Mouse (Mus musculus) urinary bladder, postnatal 25 days (tissue): ENCODE results near the gene Tacc3.

ENCODE experiments used
- DNase-seq: peaks from one replicate; pipeline ENCODE4 v3.0.0; 2022; ENCODE audit warnings: low spot score

The Tacc3 gene

DNA sequence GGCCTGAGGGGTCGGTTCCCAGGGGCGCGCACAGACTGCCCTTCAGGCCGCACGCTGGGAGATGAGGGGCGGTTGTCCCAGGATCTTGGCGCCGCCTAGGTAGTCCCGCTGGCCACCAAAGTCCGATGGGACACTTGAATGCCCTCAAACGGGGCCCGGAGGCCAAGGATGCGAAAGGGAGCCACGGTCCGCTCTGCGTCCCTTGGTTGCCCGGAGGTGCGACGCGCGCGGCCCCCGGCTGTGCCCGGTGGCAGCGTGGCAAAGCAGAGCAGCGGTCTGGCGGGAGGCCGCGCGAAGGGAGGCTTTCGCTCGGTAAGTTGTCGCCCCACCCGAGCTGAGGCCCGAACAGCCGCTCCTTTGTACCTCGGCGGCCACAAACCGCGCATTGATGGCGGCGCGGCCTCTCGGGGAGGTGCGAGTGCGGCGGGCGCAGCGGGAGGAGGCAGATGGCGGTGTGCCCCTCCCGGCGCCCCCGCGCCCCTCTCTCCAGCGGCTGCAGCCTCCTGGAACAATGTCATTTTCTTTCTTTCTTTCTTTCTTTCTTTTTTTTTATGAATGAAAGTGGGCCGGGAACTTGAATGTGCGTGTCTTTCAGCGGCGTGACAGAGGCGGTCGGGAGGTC lies 65.2 kb downstream of the Tacc3 start:
- DNase-seq: no peak

DNA sequence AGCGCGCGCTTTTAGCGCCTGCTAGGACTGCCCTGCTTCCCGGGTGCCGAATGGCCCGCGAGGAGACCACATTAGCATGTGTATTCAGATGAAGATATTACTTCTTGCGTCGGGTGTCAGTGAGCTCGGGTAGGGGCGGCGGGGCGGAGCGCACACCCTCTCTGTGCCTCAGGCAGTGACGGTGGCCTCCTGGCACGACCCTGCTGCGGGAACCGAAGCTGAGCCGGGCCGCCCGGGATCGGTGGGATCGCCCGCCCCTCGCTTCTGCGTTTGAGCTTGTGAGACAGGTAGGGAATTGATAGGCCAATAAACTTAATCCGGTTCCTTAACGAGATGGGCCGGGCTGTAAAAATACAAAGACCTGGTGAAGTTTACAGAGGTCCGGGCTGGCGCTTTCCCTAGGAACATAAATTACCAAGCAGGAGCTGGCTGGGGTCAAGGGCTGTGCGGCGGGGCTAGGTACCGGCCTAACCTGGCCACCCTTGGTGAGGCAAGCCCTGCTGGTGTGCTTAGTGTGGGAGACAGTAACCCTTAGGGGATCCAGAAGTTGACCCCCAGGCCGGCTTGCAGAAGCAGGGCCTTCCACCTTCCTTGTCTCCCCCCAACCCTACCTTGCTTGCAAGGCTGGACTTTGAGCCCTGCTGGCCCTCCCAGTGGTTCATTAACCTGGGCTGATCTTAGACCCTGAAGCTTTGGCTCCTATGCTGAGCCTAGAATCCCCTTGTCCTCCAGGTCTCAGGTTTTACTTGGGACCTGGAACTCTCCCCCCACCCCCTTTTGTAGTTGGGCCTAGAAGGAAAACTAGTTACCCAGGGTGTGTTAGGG lies 65.9 kb downstream of the Tacc3 start:
- DNase-seq: no peak

GRCm38 (mm10) chr5:33726081-33726647 lies 68.2 kb downstream of the Tacc3 start:
- no peak for DNase-seq

GRCm38 (mm10) chr5:33726891-33727290 lies 69.0 kb downstream of the Tacc3 start:
- DNase-seq: no peak
